Mouse (Mus musculus): ENCODE measurements at regions not wholly inside any gene's neighbourhood (a gene's known extent, or its start where the extent isn't known, plus 50 kb on each side); places are given as distances from the start of the nearest gene placed in this dataset.

DNA sequence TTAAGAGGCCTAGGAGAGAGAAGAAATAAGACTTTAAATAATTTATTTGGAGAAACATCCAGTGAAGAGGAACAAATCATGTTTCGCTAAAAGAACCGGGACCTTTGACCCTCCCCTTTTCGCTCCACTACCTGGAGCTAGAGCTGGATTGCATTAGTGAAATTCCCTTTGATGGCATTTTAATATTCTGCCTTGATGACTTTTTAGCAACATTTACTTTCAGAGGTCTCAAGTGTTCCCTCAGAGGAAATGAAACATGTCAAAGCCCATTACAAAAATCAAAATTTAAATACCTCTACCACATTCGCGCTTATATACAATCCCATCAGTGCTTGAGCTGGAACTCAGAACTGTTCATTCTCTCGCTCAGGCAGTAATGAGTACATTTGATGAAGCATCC, 297.0 kb upstream of the Gm10295 start:
- DNase-seq (ENCODE audit: low spot score in 2 of 2), result no peak

DNA sequence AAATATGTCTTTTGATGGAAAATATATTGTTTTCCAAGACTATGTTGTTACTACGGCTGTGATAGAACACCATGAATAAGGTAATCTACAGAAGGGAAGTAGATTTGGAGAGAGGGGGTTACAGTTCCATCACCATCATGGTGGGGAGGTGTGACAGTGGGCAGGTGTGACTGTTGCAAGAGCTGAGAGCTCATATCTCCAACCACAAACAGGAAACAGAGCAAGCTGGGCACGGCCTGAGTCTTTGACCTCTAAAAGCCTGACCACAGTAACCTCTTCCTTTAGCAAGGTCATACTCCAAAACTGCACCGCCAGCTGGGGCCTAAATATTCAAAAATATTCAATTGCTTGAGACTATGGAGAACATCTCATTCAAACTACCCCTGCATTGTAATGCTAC, 295.7 kb upstream of the Gm10295 start:
- no peak for DNase-seq (ENCODE audit: low spot score in 2 of 2)

- DNase-seq (ENCODE audit: low spot score in 2 of 2), result no peak
Measured at GRCm38 (mm10) chr7:71623048-71623447, 271.8 kb upstream of the Gm10295 start.

GRCm38 (mm10) chr7:71603159-71603558, 251.9 kb upstream of the Gm10295 start:
- DNase-seq (ENCODE audit: low spot score in 2 of 2), result peak; percentile 4 to 29

GRCm38 (mm10) chr7:71596780-71597179, 245.5 kb upstream of the Gm10295 start:
- DNase-seq (ENCODE audit: low spot score in 2 of 2), result no peak

DNA sequence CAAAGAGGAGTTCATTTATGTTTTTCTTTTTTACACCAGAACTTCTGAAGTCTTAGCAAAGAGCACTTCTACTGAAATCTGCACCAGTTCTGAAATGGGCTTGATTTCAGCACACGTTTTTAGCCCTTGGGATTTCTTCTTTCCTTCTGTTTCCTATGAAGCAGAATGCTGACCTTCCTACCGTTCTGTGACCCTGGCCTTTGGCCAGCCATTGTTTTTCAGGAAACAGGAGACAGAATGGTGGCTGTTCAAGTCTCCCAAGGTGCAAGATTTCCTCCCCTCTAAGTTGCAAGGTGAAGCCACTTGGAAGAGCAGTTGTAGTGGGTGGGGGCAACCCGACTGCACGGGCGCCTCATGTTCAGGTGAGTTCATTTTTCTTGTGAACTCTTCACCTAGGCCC, 236.3 kb upstream of the Gm10295 start:
- DNase-seq (ENCODE audit: low spot score in 2 of 2), result no peak

DNA sequence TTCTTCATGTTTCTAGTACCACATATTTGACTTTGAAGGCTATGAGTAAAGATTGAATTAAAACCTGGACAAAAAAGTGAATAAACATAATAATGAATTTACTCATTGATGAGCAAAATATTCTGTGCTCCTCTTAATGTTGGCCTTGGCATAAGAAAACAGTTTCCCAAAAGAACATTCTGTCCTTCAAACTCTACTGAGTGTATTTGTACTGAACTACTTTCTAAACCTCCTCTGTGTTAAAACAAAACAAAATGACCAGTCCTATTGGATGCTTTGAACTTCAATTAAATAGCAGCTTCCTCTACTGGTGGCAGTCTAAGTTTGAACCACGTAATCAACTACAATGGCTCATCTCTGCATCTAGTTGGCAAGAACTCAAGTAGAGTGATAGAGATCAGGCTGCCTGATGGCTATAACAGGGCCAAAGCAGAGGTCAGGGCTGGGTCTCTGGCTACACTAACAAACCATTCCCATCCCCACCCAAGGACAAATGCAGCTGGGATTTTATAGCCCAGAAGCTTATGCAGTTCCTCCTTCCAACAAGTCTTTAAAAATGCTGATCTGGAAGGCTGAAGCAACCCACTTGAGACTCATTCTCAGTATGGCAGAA, 232.3 kb upstream of the Gm10295 start:
- peak; percentile 1 to 11 for DNase-seq (ENCODE audit: low spot score in 2 of 2)

DNA sequence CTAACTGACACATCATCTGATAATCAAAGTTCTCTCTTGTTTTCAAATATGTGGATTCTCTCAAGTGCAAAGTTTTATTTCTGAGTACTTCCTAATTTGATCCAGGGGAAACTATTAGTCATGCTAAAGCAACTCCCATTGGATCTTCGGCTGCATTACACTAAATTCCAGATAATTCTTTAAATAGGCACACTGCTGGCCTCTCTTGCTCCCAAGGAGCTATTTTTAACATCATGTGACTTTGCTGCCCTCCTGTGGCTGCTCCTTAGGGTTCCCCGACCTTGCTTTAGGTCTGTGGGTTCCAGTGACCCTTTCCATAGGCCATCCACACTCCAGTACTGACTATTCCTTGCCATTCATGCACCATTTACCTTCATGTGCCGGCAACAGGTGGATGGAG, 230.5 kb upstream of the Gm10295 start:
- no peak for DNase-seq (ENCODE audit: low spot score in 2 of 2)

DNA sequence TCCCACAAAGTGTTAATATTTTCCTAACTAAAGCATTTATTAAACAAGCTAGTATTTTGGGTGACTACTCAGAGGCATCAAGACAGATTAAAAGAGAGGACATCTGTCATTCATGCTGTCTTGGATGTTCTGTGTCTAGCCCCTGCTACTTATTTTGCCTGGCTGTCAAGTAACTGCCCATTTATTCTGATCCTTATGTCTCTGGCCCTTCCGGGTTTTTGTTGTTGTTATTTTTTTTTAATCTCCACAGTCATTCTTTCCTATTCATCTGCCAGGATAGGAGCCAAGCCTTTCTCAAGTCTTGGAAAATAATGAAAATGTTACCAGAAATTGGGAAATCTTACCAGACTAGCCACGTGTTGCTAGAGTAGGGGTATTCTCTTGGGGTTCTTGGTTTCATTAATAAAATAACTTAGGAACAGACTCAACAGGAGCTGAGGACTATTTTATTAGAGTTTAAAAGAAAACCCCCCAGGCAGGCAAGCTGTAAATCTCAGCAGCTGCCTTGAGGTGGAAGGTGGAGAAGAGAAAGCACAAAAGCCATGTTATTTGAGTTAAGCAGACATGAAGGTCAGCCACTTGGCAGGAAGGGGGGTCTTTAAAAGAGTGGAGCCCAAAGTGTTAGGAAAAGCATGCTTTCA, 209.1 kb upstream of the Gm10295 start:
- no peak for DNase-seq (ENCODE audit: low spot score in 2 of 2)

DNA sequence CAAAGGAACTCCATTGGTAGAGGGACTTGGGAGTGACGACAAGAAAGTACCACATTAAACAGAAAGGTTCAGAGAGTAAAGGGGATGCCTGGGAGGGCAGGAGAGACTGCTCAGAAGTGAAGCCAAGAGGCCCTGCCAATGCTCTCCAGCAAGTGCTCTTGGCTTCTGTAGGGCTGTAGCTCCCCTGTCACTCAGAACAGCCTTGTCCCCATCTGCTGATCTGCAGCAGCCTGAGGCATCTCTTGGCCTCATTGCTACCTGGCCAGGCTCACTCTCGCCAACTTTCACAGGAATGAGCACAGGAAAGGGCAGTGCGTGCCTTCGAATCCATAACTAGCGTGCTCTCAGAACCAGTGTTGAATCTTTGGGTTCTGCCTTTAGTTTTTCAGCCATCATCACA, 205.2 kb upstream of the Gm10295 start:
- DNase-seq (ENCODE audit: low spot score in 2 of 2), result no peak

DNA sequence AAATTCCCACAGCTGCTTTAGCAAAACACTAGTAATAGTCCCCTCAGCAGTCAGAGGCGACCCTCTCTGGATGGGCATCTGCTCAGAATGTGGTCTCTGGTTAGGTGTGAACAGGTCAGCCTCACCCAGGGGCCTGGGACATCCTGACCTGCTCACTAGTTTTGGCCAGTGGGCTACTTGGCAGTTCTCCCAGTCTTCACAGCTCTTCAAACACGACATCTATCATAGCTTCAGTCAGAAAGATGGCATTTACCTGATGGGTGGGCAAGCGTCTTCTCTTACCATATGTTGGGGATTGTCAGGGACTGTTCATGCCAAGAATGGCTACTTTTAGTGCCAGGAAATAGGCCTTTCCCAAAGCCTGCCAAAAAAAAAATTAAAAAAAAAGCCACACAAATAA, 204.2 kb upstream of the Gm10295 start:
- no peak for DNase-seq (ENCODE audit: low spot score in 2 of 2)

DNA sequence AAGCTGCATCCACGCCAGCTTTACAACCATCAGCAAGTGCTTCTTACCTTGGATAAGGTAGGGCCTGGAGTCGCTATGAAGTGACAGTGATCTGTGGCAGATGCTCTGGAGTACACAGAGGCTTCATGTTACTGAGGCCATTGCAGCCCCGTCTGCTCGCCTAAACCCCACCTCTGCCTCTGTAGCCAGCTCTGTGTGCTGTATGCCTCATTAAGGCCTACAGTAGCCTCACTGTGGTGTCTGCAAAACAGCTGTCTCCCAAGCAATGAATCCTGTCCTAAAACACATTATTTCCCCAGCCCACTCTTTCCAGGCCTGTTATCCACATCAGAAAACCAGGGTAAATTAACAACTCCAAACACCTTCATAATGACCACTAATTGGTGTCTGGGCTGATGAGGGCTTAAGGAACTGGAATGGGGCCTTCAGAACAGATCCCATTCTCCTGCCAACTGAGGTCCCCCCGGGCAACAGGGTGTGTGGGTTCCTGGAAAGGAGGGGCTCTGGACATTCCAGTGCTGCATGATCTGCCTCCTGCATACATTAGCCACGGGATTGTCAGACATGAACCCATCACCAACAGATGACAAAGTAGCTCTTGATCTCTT, 195.4 kb upstream of the Gm10295 start:
- DNase-seq (ENCODE audit: low spot score in 2 of 2), result no peak

GRCm38 (mm10) chr7:71541467-71541866, 190.2 kb upstream of the Gm10295 start:
- no peak for DNase-seq (ENCODE audit: low spot score in 2 of 2)

DNA sequence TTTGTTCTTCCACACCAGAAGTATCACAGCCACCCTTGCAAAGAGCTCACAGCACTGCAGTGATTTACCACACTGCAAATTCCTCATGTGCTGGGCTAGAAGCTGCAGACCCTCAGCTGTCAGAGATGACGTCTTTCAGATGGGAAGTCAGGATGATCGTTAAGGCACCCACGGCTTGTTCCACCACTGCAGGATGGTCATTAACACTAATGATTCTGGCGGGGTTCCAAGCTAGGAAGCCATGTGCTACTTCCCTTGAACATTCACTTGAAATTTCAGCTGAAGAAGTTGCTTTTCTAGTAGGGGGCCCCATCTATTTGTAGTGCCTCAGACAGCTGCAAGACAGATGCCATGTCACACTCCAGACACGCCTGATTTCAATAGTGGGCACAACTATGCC, 181.8 kb upstream of the Gm10295 start:
- no peak for DNase-seq (ENCODE audit: low spot score in 2 of 2)

- no peak for DNase-seq (ENCODE audit: low spot score in 2 of 2)
Measured at GRCm38 (mm10) chr7:71531496-71531895, 180.2 kb upstream of the Gm10295 start.

GRCm38 (mm10) chr7:71530922-71531321, 179.6 kb upstream of the Gm10295 start:
- DNase-seq (ENCODE audit: low spot score in 2 of 2), result no peak

- DNase-seq (ENCODE audit: low spot score in 2 of 2), result no peak
Measured at GRCm38 (mm10) chr7:71526152-71526551, 174.9 kb upstream of the Gm10295 start.

GRCm38 (mm10) chr7:71524577-71525126, 173.4 kb upstream of the Gm10295 start:
- no peak for DNase-seq (ENCODE audit: low spot score in 2 of 2)

- no peak for DNase-seq (ENCODE audit: low spot score in 2 of 2)
Measured at GRCm38 (mm10) chr7:71524119-71524518, 172.8 kb upstream of the Gm10295 start.

DNA sequence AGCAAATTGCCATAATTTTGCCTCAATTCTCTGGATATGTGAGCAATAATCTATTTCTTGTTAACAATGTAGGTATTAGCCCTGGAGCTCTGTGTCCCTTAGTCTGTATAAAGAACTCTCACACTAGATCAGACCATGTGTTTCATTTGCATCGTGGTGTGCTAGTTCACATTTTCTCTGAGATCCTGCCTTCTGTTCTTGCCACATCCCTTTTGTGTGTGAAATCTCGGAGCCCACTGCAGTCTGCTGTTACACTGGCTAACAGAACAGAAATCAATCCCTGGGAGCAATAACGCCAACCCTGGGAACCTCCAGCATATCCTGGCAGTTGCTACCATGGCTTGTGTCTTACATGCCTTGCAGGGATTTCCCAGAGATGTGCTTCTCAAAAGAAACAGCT, 156.1 kb upstream of the Gm10295 start:
- no peak for DNase-seq (ENCODE audit: low spot score in 2 of 2)

DNA sequence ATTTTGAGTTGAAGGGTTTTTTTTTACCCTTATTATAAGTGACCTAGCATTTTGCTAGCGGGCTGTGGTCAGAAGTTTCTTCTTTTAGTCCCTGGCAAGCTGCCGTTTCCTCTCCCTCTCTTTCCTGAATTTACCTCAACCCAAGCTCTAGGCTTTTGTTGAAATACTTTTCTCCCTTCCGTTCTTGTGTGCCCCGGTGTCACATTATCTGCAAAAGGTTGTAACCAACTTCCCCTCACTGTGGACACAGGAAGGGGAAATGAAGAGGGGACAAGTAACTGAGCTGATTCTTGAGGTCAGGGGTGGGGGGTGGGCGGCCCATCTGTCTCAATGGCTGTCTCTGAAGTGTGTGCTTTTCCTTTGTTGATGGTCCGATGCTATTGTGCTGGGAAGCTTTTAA, 149.4 kb upstream of the Gm10295 start:
- peak in 1 of 2 experiments; percentile 4 for DNase-seq (ENCODE audit: low spot score in 2 of 2)

DNA sequence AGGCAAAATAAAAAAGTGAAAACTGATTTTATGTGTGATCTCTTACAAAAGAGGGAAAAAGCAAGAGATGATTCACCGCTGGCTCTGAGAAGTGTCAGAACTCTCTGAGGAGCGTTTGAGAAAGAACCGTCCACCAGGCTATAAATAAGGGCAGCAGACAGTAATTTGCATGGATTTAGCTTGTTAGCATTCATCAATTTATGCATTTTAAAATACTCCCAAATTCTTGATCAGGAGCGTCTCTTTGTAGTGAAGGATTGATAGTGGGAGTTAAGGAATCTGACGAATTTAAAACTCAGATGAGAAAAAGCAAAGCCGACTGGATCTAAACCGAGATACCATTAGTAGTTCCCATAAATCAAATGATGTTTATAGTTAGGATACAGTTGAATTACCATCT, 146.8 kb upstream of the Gm10295 start:
- DNase-seq (ENCODE audit: low spot score in 2 of 2), result no peak

DNA sequence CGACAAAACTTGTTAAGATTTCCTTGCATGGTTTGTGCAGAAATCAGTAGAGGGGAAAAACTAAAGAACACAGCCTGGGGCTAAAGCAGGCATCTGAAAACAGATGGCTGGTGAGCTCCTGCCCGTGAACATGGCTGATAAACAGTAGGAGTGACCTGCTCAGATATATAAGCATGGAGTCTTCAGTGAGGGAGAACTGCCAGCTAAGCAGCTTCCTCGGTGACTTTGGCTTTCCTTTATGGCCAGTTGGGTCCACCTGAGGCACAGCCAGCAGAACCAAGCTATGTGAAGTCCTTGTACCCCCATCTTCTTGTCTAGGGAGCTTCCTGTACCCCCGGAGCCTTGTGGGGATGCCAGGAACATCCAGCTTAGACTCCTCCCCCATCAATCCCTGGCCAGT, 139.8 kb upstream of the Gm10295 start:
- DNase-seq (ENCODE audit: low spot score in 2 of 2), result no peak
